Mouse (Mus musculus) megakaryocyte progenitor cell, adult 5-6 weeks (primary cell): ENCODE results near the gene Slc16a4. TPM values are rescaled to one million over a fixed set of nuclear protein-coding genes. Genes with fewer than 3 reads are reported as not detected.
A peak's percentile ranks its signal among the peaks of the same experiment; 100 is the strongest.
"Not testable (repeated sequence)": the region's sequence is repeated elsewhere in the genome, so short reads cannot be mapped to it uniquely, and the experiment has no call there.

Source experiments
- ATAC-seq: replicated peaks from 2 replicates; pipeline ENCODE4 v1.8.0; 2016; ENCODE audit warnings: mild to moderate bottlenecking, moderate TSS enrichment, inconsistent platforms; ENCODE audit not compliant: poor library complexity
- total RNA-seq, 2 experiments: library from RNA; stranded (forward) in 1 of 2; stranded (reverse) in 1 of 2; fragments of 157-497, 149-512 nt in 1 of 2; fragments of 200-1000 nt in 1 of 2; gene quantifications; 2 replicates each; pipeline versions ENCODE4 v1.2.3 to v1.2.4; 2015 to 2017

Gene Slc16a4
- total RNA-seq, 2 experiments from 2014 or later, result 0.35 TPM; not detected in 1

- ATAC-seq, result no peak
Observed at GRCm38 (mm10) chr3:107295672-107296360, 4.8 kb downstream of the Slc16a4 start.

GRCm38 (mm10) chr3:107296917-107297316 is 5.9 kb downstream of the Slc16a4 start:
- not testable (repeated sequence) for ATAC-seq

- no peak for ATAC-seq
Observed at GRCm38 (mm10) chr3:107317338-107317737, 26.3 kb downstream of the Slc16a4 start.

- ATAC-seq, result no peak
Observed at GRCm38 (mm10) chr3:107321141-107321540, 30.1 kb downstream of the Slc16a4 start.

- ATAC-seq, result no peak
Observed at GRCm38 (mm10) chr3:107321776-107322175, 30.7 kb downstream of the Slc16a4 start.

GRCm38 (mm10) chr3:107326442-107326841 is 35.4 kb downstream of the Slc16a4 start:
- ATAC-seq, result no peak

- no peak for ATAC-seq
Observed at GRCm38 (mm10) chr3:107330503-107331424, 39.7 kb downstream of the Slc16a4 start.

- no peak for ATAC-seq
Observed at GRCm38 (mm10) chr3:107331746-107332126, 40.7 kb downstream of the Slc16a4 start.

GRCm38 (mm10) chr3:107332127-107332959 is 41.3 kb downstream of the Slc16a4 start:
- ATAC-seq, result no peak

GRCm38 (mm10) chr3:107332960-107333380 is 41.9 kb downstream of the Slc16a4 start:
- ATAC-seq, result peak; percentile 79

- peak; percentile 71 for ATAC-seq
Observed at GRCm38 (mm10) chr3:107333381-107334201, 42.6 kb downstream of the Slc16a4 start, which contains the start of gene Rbm15. Gene Rbm15, minus strand, starts transcription at chr3:107333673.

- ATAC-seq, result no peak
Observed at GRCm38 (mm10) chr3:107334202-107334934, 43.3 kb downstream of the Slc16a4 start.

GRCm38 (mm10) chr3:107343971-107344370 is 52.9 kb downstream of the Slc16a4 start:
- ATAC-seq, result no peak

- peak; percentile 76 for ATAC-seq
Observed at GRCm38 (mm10) chr3:107345033-107345725, 54.1 kb downstream of the Slc16a4 start.

- no peak for ATAC-seq
Observed at GRCm38 (mm10) chr3:107349006-107349405, 58.0 kb downstream of the Slc16a4 start.

- ATAC-seq, result no peak
Observed at GRCm38 (mm10) chr3:107351706-107352105, 60.7 kb downstream of the Slc16a4 start.

GRCm38 (mm10) chr3:107355618-107356260 is 64.7 kb downstream of the Slc16a4 start:
- no peak for ATAC-seq

- peak; percentile 91 for ATAC-seq
Observed at GRCm38 (mm10) chr3:107356964-107357441, 66.0 kb downstream of the Slc16a4 start.
